Comparison of ENCODE assay signal across 8 mouse cellular contexts in the genomic region with DNA sequence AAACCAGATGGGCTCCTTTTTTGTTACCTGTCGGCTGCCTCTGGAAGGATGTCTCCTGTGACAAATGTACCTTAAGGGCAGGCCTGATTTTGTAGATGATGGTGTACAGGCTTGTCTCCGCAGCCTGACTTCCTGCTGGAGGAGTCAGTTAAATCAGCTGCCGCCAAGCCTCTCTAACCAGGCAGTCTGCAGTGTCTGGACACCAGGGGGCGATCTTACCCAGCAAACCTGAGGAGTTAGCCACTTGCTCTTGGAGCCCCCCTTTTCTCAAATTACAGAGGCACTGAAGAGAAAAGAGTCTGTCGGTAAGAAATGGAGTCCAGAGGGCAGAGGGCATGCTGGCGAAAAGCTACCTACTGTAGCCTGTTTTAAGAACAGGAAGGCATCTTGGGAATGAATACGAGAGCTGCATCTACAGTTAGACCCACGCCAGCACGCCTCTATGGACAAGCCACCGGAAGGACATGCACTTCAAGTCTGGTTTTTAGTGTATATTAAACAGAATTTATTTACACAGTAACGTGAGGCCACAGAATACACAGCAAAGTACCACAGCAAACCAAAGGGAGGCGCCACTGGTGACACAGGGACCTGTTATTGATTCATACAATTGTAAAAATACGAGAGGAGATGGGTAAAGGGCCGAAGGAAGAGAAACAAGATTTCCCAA. TPM values are rescaled to one million over a fixed set of nuclear protein-coding genes. Genes with fewer than 3 reads are reported as not detected.
A peak's percentile ranks its signal among the peaks of the same experiment; 100 is the strongest.
DNase-seq lines count a peak whose midpoint lies in the region; ATAC-seq and TF ChIP-seq lines count a peak whose summit lies in the region.

No protein-coding gene starts in this region.

- H3K4me2 ChIP-seq in kidney, embryonic 14.5 days (replicated peaks; ENCODE audit: low read depth, low read length): peak overlapping the region; percentile 15; the same call in 1 of the 2 replicates
- peak overlapping the region; percentile 21; the same call in 1 of the 2 replicates for H3K4me2 ChIP-seq in stomach, embryonic 15.5 days

- no peaks in the 10 kb centered on the region for H3K9me3 ChIP-seq in kidney, embryonic 14.5 days (ENCODE audit: control insufficient read depth, low read length)
- H3K9me3 ChIP-seq in stomach, embryonic 15.5 days: no peaks in the 10 kb centered on the region

- no peak overlapping the region for H3K4me3 ChIP-seq in kidney, embryonic 14.5 days (ENCODE audit: low read length)
- no peak overlapping the region for H3K4me3 ChIP-seq in liver, adult 2 months (ENCODE audit: insufficient read depth, low read depth, low read length)
- no peak overlapping the region for H3K4me3 ChIP-seq in stomach, embryonic 15.5 days (replicated peaks)

- DNase-seq in 416B (ENCODE audit: low read depth): peak; percentile 91
- peak; percentile 92 for DNase-seq in adrenal gland, postnatal 10 days
- DNase-seq in embryo, embryonic 9.5 days (ENCODE audit: extremely low spot score): peak; percentile 89
- peak; percentile 85 for DNase-seq in heart, adult 8-10 months (ENCODE audit: low spot score)
- DNase-seq in liver, adult 2 months (ENCODE audit: extremely low read depth, low read depth, low spot score): peak; percentile 28
- DNase-seq in neural tube, embryonic 10.5 days (ENCODE audit: extremely low spot score, low spot score): peak; percentile 91

- no peaks in the 10 kb centered on the region for H3K79me2 ChIP-seq in liver, adult 2 months (ENCODE audit: control insufficient read depth, insufficient read depth, low read length)

- no peaks in the 10 kb centered on the region for H3K4me1 ChIP-seq in kidney, embryonic 14.5 days (ENCODE audit: control insufficient read depth, insufficient read depth, low read length)
- no peaks in the 10 kb centered on the region for H3K4me1 ChIP-seq in liver, adult 2 months (ENCODE audit: control insufficient read depth, insufficient read depth, low read length)
- H3K4me1 ChIP-seq in stomach, embryonic 15.5 days: 0 out of 2 replicates have a peak, but pooled peaks cover 4% of the 10 kb centered on the region

- H3K36me3 ChIP-seq in kidney, embryonic 14.5 days (ENCODE audit: control insufficient read depth, insufficient read depth, low read length): peaks cover 5% of the 10 kb centered on the region; the same call in 1 of the 2 replicates
- H3K36me3 ChIP-seq in liver, adult 2 months (ENCODE audit: control insufficient read depth, insufficient read depth, low read length): peaks cover 7% of the 10 kb centered on the region; the same call in 1 of the 2 replicates
- H3K36me3 ChIP-seq in stomach, embryonic 15.5 days: peaks cover under 1% of the 10 kb centered on the region; the same call in 1 of the 2 replicates

- TF ChIP-seq POLR2A in liver, adult 2 months (IDR thresholded peaks at IDR 0.05; ENCODE audit: extremely low read depth, insufficient read depth, low read length): no peak

- no peaks in the 10 kb centered on the region for H3K27me3 ChIP-seq in kidney, embryonic 14.5 days (ENCODE audit: control insufficient read depth, insufficient read depth, low read length)
- H3K27me3 ChIP-seq in liver, adult 2 months (ENCODE audit: control insufficient read depth, insufficient read depth, low read length): no peaks in the 10 kb centered on the region
- no peaks in the 10 kb centered on the region for H3K27me3 ChIP-seq in stomach, embryonic 15.5 days (replicated peaks)

- TF ChIP-seq CTCF in liver, adult 2 months (IDR thresholded peaks at IDR 0.05; ENCODE audit: low read depth, low read length): peak; percentile 89

- WGBS in kidney, embryonic 14.5 days: 20% methylated on average over 14 of the region's 14 CpGs
- 41% methylated on average over 14 of the region's 14 CpGs for WGBS in liver, adult 2 months
- WGBS in stomach, embryonic 15.5 days: 32% methylated on average over 14 of the region's 14 CpGs

- no peak overlapping the region for H3K27ac ChIP-seq in kidney, embryonic 14.5 days (ENCODE audit: low read depth, low read length)
- H3K27ac ChIP-seq in liver, adult 2 months (replicated peaks; ENCODE audit: insufficient read depth, low read depth, low read length): no peak overlapping the region
- no peak overlapping the region for H3K27ac ChIP-seq in stomach, embryonic 15.5 days

- peak overlapping the region; percentile 18 for H3K9ac ChIP-seq in kidney, embryonic 14.5 days (ENCODE audit: low read depth, low read length)
- H3K9ac ChIP-seq in liver, adult 2 months (ENCODE audit: low read depth, low read length): no peak overlapping the region
- H3K9ac ChIP-seq in stomach, embryonic 15.5 days: no peak overlapping the region

- ATAC-seq in kidney, embryonic 14.5 days (ENCODE audit: low FRiP score, low TSS enrichment): peak; percentile 81
- peak; percentile 63 for ATAC-seq in stomach, embryonic 15.5 days (ENCODE audit: insufficient read depth, low FRiP score, low read depth)

RNA-seq across cellular contexts. Expression of a gene that starts 35.5 kb away (rescaled TPM):
- 100 to 1,000 TPM; 126 to 152 TPM for total RNA-seq in adrenal gland, postnatal 10 days (2021)
- 100 to 1,000 TPM; 189 to 223 (median 201) TPM for total RNA-seq in heart, adult 8-10 months (2022)
- 418 and 533 TPM in 2 replicates for polyA plus RNA-seq in kidney, embryonic 14.5 days (2014; fragmentation: Nextera tagmentation; extraction: Ambion mirVana)
- total RNA-seq in liver, adult 2 months (2014; rRNA removed): 4.7 and 6.1 TPM in 2 replicates
- polyA plus RNA-seq in liver, adult 2 months (2012; rRNA removed): 6.3 and 7.3 TPM in 2 replicates
- 409 and 422 TPM in 2 replicates for polyA plus RNA-seq in stomach, embryonic 15.5 days (2015; fragmentation: Nextera tagmentation; extraction: Ambion mirVana)

Comparison
In these comparisons a context has a peak if more than half of its experiments do, and no peak if none do; other contexts are left out.
1. DNase-seq: peak in every context shown above with its lines; median percentile 92 in adrenal gland, postnatal 10 days; 91 in 416B; 91 in neural tube, embryonic 10.5 days; 89 in embryo, embryonic 9.5 days; 85 in heart, adult 8-10 months; 28 in liver, adult 2 months.
2. RNA of a gene that starts 35.5 kb away (total RNA-seq): 189 to 223 TPM in heart, adult 8-10 months and 126 to 152 TPM in adrenal gland, postnatal 10 days; 4.7 to 6.1 TPM in liver, adult 2 months; every median in the first group is over 10 times any median in the second.